Mouse (Mus musculus): ENCODE results near the gene Snrpf.
"Not testable (repeated sequence)": the region's sequence is repeated elsewhere in the genome, so short reads cannot be mapped to it uniquely, and the experiment has no call there.

The Snrpf gene

GRCm38 (mm10) chr10:93575960-93576359 is 13.5 kb downstream of the Snrpf start:
- in situ Hi-C loops (cut with MboI, MseI): loop anchor here (5.0 to 10.0 kb wide), 2 partner anchors 291 to 514 kb away; no protein-coding TSS in a partner anchor

- in situ Hi-C loops (cut with MboI, MseI): loop anchor here (5.0 to 10.0 kb wide), 2 partner anchors 290 to 513 kb away; no protein-coding TSS in a partner anchor
Measured at GRCm38 (mm10) chr10:93574966-93575365, 14.5 kb downstream of the Snrpf start.

GRCm38 (mm10) chr10:93572209-93572608 is 17.3 kb downstream of the Snrpf start:
- in situ Hi-C loops (cut with MboI, MseI): loop anchor here (10.0 kb wide), 1 partner anchor 287 kb away; no protein-coding TSS in a partner anchor

GRCm38 (mm10) chr10:93568671-93569070 is 20.8 kb downstream of the Snrpf start:
- in situ Hi-C loops (cut with MboI, MseI): no loop called here

- in situ Hi-C loops (cut with MboI, MseI): no loop called here
Measured at GRCm38 (mm10) chr10:93567841-93568566, 21.5 kb downstream of the Snrpf start.

GRCm38 (mm10) chr10:93567066-93567465 is 22.4 kb downstream of the Snrpf start:
- in situ Hi-C loops (cut with MboI, MseI): no loop called here

- in situ Hi-C loops (cut with MboI, MseI): no loop called here
Measured at GRCm38 (mm10) chr10:93564518-93565090, 24.9 kb downstream of the Snrpf start.

GRCm38 (mm10) chr10:93559786-93560185 is 29.7 kb downstream of the Snrpf start:
- in situ Hi-C loops (cut with MboI, MseI): no loop called here

- in situ Hi-C loops (cut with MboI, MseI): not testable (repeated sequence)
Measured at GRCm38 (mm10) chr10:93557971-93558370, 31.5 kb downstream of the Snrpf start.

- in situ Hi-C loops (cut with MboI, MseI): no loop called here
Measured at GRCm38 (mm10) chr10:93552596-93552995, 36.9 kb downstream of the Snrpf start.

- in situ Hi-C loops (cut with MboI, MseI): no loop called here
Measured at GRCm38 (mm10) chr10:93549821-93550220, 39.7 kb downstream of the Snrpf start.

GRCm38 (mm10) chr10:93548991-93549390 is 40.5 kb downstream of the Snrpf start:
- in situ Hi-C loops (cut with MboI, MseI): no loop called here

GRCm38 (mm10) chr10:93547741-93548270 is 41.7 kb downstream of the Snrpf start:
- in situ Hi-C loops (cut with MboI, MseI): no loop called here

- in situ Hi-C loops (cut with MboI, MseI): no loop called here
Measured at GRCm38 (mm10) chr10:93544172-93544571, 45.3 kb downstream of the Snrpf start.

GRCm38 (mm10) chr10:93543176-93543575 is 46.3 kb downstream of the Snrpf start:
- in situ Hi-C loops (cut with MboI, MseI): no loop called here

GRCm38 (mm10) chr10:93542356-93542755 is 47.1 kb downstream of the Snrpf start:
- in situ Hi-C loops (cut with MboI, MseI): no loop called here

GRCm38 (mm10) chr10:93541585-93541984 is 47.9 kb downstream of the Snrpf start:
- in situ Hi-C loops (cut with MboI, MseI): no loop called here

GRCm38 (mm10) chr10:93540431-93541210 is 48.9 kb downstream of the Snrpf start, which contains the start of gene Ccdc38:
Gene Ccdc38 (plus strand): TSS chr10:93540632.
- in situ Hi-C loops (cut with MboI, MseI): no loop called here

GRCm38 (mm10) chr10:93539775-93540430 is 49.6 kb downstream of the Snrpf start, which contains the start of gene Amdhd1:
Gene Amdhd1 (minus strand): TSS chr10:93540033.
- in situ Hi-C loops (cut with MboI, MseI): no loop called here

GRCm38 (mm10) chr10:93538818-93539217 is 50.7 kb downstream of the Snrpf start:
- in situ Hi-C loops (cut with MboI, MseI): no loop called here

- in situ Hi-C loops (cut with MboI, MseI): no loop called here
Measured at GRCm38 (mm10) chr10:93538287-93538686, 51.2 kb downstream of the Snrpf start.
